Mouse (Mus musculus) forebrain, embryonic 11.5 days (tissue): Measurements from ENCODE around the gene Gm20741. TPM values are rescaled to one million over a fixed set of nuclear protein-coding genes. Genes with fewer than 3 reads are reported as not detected.

Experiments
- ATAC-seq: fragments of 200-750 bp; cut with Nextera tagmentation; replicated peaks from 2 replicates; pipeline ENCODE4 v1.8.0; 2017; ENCODE audit warnings: moderate TSS enrichment; ENCODE audit not compliant: low FRiP score
- DNase-seq: peaks from one replicate; pipeline ENCODE4 v3.0.0-alpha.2; 2017; ENCODE audit warnings: low spot score
- H3K27ac ChIP-seq: fragments of 300-500 bp; sonication (generic); 2 replicates; pipeline ENCODE4 v1.5.1; 2014; ENCODE audit warnings: low read depth, low read length
- H3K27me3 ChIP-seq: fragments of 300-500 bp; sonication (generic); 2 replicates; pipeline ENCODE4 v1.6.1; 2014; ENCODE audit warnings: mild to moderate bottlenecking, low read length, mixed read lengths; ENCODE audit not compliant: control insufficient read depth, insufficient read depth
- H3K36me3 ChIP-seq: fragments of 300-500 bp; sonication (generic); 2 replicates; pipeline ENCODE4 v1.6.1; 2014; ENCODE audit warnings: mild to moderate bottlenecking, low read length, moderate library complexity, mixed read lengths; ENCODE audit not compliant: control insufficient read depth, insufficient read depth
- H3K4me1 ChIP-seq: fragments of 300-500 bp; sonication (generic); replicated peaks from 2 replicates; pipeline ENCODE4 v1.6.1; 2014; ENCODE audit warnings: low read length, mixed read lengths; ENCODE audit not compliant: control insufficient read depth, insufficient read depth
- H3K4me2 ChIP-seq: fragments of 300-500 bp; sonication (generic); 2 replicates; pipeline ENCODE4 v1.6.1; 2014; ENCODE audit warnings: low read depth, mild to moderate bottlenecking, low read length, moderate library complexity, mixed read lengths; ENCODE audit not compliant: severe bottlenecking
- H3K4me3 ChIP-seq: fragments of 300-500 bp; sonication (generic); 2 replicates; pipeline ENCODE4 v1.5.1; 2014; ENCODE audit warnings: low read depth, low read length
- H3K9ac ChIP-seq: fragments of 300-500 bp; sonication (generic); 2 replicates; pipeline ENCODE4 v1.6.1; 2014; ENCODE audit warnings: low read length
- H3K9me3 ChIP-seq: fragments of 300-500 bp; sonication (generic); 2 replicates; pipeline ENCODE4 v1.6.1; 2016; ENCODE audit warnings: low read length, mixed read lengths; ENCODE audit not compliant: control insufficient read depth
- WGBS: fragments of 180-500 bp; shearing (Covaris S2); extraction: QIAGEN DNeasy Blood & Tissue Kit; methylation state at CpG from one replicate; pipeline ENCODE4 v1.1.7; 2014; 5-methylcytosine and 5-hydroxymethylcytosine counted together
- polyA plus RNA-seq: library from polyadenylated mRNA; unstranded; fragments of >200 nt; fragmentation: Nextera tagmentation; extraction: Ambion mirVana; gene quantifications from 2 replicates; pipeline ENCODE4 v1.2.1, GENCODE M21; 2014

Gm20741 gene
- polyA plus RNA-seq, 1 experiment from 2014 or later: not detected

DNA sequence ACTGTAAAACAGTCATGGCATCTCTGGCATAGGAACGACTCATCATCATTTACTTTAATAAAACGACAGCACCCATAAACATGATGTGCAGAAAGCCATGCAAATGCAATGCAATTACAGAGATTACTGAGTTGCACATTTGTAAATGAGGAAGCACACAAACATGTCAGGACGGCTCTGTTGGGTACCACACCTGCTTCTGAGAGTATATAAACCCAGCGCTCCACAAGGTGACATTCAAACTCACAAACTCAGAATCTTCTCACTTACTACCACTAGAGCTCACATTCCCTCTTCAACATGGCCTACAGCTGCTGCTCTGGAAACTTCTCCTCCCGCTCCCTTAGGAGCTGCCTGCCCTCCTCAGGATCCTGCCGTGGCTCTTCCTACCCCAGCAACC is 34.4 kb downstream of the Gm20741 start, which contains the start of gene Gm5965:
Gene Gm5965, plus strand, starts transcription at position 301 of the 400 bp plus-strand sequence.
- no peaks in the 10 kb centered on the region for H3K4me1 ChIP-seq
- no peak within 1 kb of the TSS for H3K4me2 ChIP-seq
- H3K36me3 ChIP-seq: no peaks in the 10 kb centered on the region
- no peak within 1 kb of the TSS for H3K27ac ChIP-seq
- H3K4me3 ChIP-seq: no peak within 1 kb of the TSS
- H3K9me3 ChIP-seq: no peaks in the 10 kb centered on the region
- no peak within 1 kb of the TSS for H3K9ac ChIP-seq
- DNase-seq: no peak
- no peaks in the 10 kb centered on the region for H3K27me3 ChIP-seq
- ATAC-seq: no peak
- 88% methylated on average over 6 of the region's 6 CpGs for WGBS

DNA sequence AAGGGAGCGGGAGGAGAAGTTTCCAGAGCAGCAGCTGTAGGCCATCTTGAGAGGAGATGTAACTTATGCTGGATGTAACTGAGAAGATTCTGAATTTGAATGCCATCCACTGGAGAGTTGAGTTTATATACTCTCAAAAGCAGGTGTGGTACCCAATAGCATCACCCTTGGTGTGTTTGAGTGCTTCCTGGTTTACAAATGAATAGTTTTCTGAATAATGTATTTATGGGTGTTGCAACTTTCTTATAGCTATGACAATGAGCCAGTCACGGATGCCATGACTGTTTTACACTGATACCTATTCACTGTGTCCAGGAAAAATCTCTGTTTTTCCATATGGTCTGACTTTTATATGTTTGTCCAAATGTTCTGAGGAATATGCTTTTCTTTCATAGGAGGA is 37.9 kb downstream of the Gm20741 start, which contains the start of gene 2310057N15Rik:
Gene 2310057N15Rik, minus strand, starts transcription at position 101 of the 400 bp plus-strand sequence.
- Histone ChIP-seq H3K4me2 (no peak within 1 kb of the TSS), H3K4me1 (no peaks in the 10 kb centered on the region), H3K4me3 (no peak within 1 kb of the TSS), H3K9me3 (no peaks in the 10 kb centered on the region), H3K36me3 (no peaks in the 10 kb centered on the region), H3K9ac (no peak within 1 kb of the TSS), H3K27ac (no peak within 1 kb of the TSS), H3K27me3 (no peaks in the 10 kb centered on the region)
- 92% methylated on average over 2 of the region's 2 CpGs for WGBS
- ATAC-seq (no peak), DNase-seq (no peak)

Other genes with a start within 250 kb of the Gm20741 start
- gene Cldn8, start 249.0 kb downstream of the Gm20741 start, polyA plus RNA-seq: 1.3 and 1.5 TPM in 2 replicates
- gene Krtap24-1, start 199.9 kb downstream of the Gm20741 start, polyA plus RNA-seq: not detected in 2 replicates
- not detected in 2 replicates for gene 2310079G19Rik, start 184.6 kb downstream of the Gm20741 start, polyA plus RNA-seq
- not detected in 2 replicates for gene Krtap26-1, start 164.4 kb downstream of the Gm20741 start, polyA plus RNA-seq
- gene Krtap27-1, start 140.5 kb downstream of the Gm20741 start, polyA plus RNA-seq: not detected in 2 replicates
- not detected in 2 replicates for gene 2310061N02Rik, start 104.3 kb downstream of the Gm20741 start, polyA plus RNA-seq
- gene Krtap13-1, start 83.4 kb downstream of the Gm20741 start, polyA plus RNA-seq: not detected in 2 replicates
- not detected in 2 replicates for gene Krtap13, start 60.6 kb downstream of the Gm20741 start, polyA plus RNA-seq
- not detected in 2 replicates for gene 2310034C09Rik, start 53.4 kb downstream of the Gm20741 start, polyA plus RNA-seq
- gene 2310057N15Rik, start 38.0 kb downstream of the Gm20741 start, polyA plus RNA-seq: not detected in 2 replicates
- gene Gm5965, start 34.3 kb downstream of the Gm20741 start, polyA plus RNA-seq: not detected in 2 replicates
- gene Krtap15, start 8.0 kb upstream of the Gm20741 start, polyA plus RNA-seq: not detected in 2 replicates
- not detected in 2 replicates for gene Krtap14, start 13.9 kb upstream of the Gm20741 start, polyA plus RNA-seq
- not detected in 2 replicates for gene Krtap19-1, start 57.2 kb upstream of the Gm20741 start, polyA plus RNA-seq
- not detected in 2 replicates for gene Krtap19-2, start 62.0 kb upstream of the Gm20741 start, polyA plus RNA-seq
- gene Krtap19-3, start 65.8 kb upstream of the Gm20741 start, polyA plus RNA-seq: not detected in 2 replicates
- not detected in 2 replicates for gene Krtap19-4, start 72.9 kb upstream of the Gm20741 start, polyA plus RNA-seq
- gene Krtap19-5, start 84.2 kb upstream of the Gm20741 start, polyA plus RNA-seq: not detected in 2 replicates
- not detected in 2 replicates for gene Krtap19-9b, start 120.0 kb upstream of the Gm20741 start, polyA plus RNA-seq
- not detected in 2 replicates for gene Krtap16-3, start 150.7 kb upstream of the Gm20741 start, polyA plus RNA-seq
- not detected in 2 replicates for gene Krtap22-2, start 198.5 kb upstream of the Gm20741 start, polyA plus RNA-seq
- not detected in 2 replicates for gene Gm10229, start 203.1 kb upstream of the Gm20741 start, polyA plus RNA-seq
- gene Krtap6-1, start 219.5 kb upstream of the Gm20741 start, polyA plus RNA-seq: not detected in 2 replicates
- gene Gm10228, start 229.3 kb upstream of the Gm20741 start, polyA plus RNA-seq: not detected in 2 replicates
- not detected in 2 replicates for gene Krtap6-5, start 235.7 kb upstream of the Gm20741 start, polyA plus RNA-seq